Mouse (Mus musculus) embryonic facial prominence, embryonic 13.5 days (tissue): Measurements from ENCODE around the gene Mov10. TPM values are rescaled to one million over a fixed set of nuclear protein-coding genes. Genes with fewer than 3 reads are reported as not detected.

ENCODE experiments used
- ATAC-seq: fragments of 200-750 bp; cut with Nextera tagmentation; 2 replicates; pipeline ENCODE4 v1.8.0; 2017; ENCODE audit warnings: low read depth; ENCODE audit not compliant: insufficient number of reproducible peaks, insufficient read depth, low FRiP score, low TSS enrichment
- H3K27ac ChIP-seq: fragments of 300-500 bp; sonication (generic); 2 replicates; pipeline ENCODE4 v1.5.1; 2015; ENCODE audit warnings: moderate library complexity, mild to moderate bottlenecking, inconsistent platforms
- H3K27me3 ChIP-seq: fragments of 300-500 bp; sonication (generic); 2 replicates; pipeline ENCODE4 v1.6.1; 2015; ENCODE audit warnings: mild to moderate bottlenecking, inconsistent platforms
- H3K36me3 ChIP-seq: fragments of 300-500 bp; sonication (generic); 2 replicates; pipeline ENCODE4 v1.6.1; 2015; ENCODE audit warnings: mild to moderate bottlenecking, inconsistent platforms
- H3K4me1 ChIP-seq: fragments of 300-500 bp; sonication (generic); 2 replicates; pipeline ENCODE4 v1.6.1; 2015; ENCODE audit warnings: inconsistent platforms
- H3K4me2 ChIP-seq: fragments of 300-500 bp; sonication (generic); 2 replicates; pipeline ENCODE4 v1.6.1; 2015; ENCODE audit warnings: moderate library complexity, mild to moderate bottlenecking, inconsistent platforms
- H3K4me3 ChIP-seq: fragments of 300-500 bp; sonication (generic); 2 replicates; pipeline ENCODE4 v1.5.1; 2015; ENCODE audit warnings: mild to moderate bottlenecking, inconsistent platforms
- H3K9ac ChIP-seq: fragments of 300-500 bp; sonication (generic); 2 replicates; pipeline ENCODE4 v1.6.1; 2015; ENCODE audit warnings: mild to moderate bottlenecking, inconsistent platforms
- H3K9me3 ChIP-seq: fragments of 300-500 bp; sonication (generic); 2 replicates; pipeline ENCODE4 v1.6.1; 2016; ENCODE audit warnings: inconsistent platforms
- WGBS: fragments of 180-500 bp; shearing (Covaris S2); methylation state at CpG from one replicate; pipeline ENCODE4 v1.1.7; 2015; ENCODE audit warnings: mixed read lengths; 5-methylcytosine and 5-hydroxymethylcytosine counted together
- polyA plus RNA-seq: library from polyadenylated mRNA; unstranded; fragments of >200 nt; fragmentation: Nextera tagmentation; extraction: Ambion mirVana; gene quantifications from 2 replicates; pipeline ENCODE4 v1.2.1, GENCODE M21; 2015

Mov10 gene
- polyA plus RNA-seq, 1 experiment from 2014 or later = 59.7 TPM

DNA sequence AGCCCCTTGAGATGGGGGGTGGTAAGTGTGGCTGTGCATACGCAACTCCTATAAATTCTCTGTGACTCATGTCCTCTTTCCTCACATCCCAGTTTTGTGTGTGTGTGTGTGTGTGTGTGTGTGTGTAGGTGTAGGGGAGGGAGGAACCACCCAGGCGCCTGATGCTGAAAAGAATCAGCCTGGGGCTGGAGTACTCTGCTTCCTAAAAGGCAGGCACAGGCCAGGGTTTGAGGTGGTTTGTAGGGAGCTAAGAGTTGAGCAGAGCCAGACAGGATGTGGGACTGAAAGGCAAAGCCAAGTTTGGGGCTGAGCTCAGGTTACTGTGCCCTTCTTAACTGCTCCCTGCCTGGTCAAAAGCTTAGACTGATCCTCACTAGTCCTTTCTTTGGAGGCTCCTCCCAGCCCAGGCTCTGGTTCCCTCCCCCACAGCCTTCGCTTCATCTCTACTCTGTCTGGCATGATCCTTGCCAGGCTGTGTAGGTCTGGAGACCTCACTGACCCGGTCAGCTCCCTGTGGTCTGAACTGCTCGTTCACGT, 27.9 kb downstream of the Mov10 start:
- peak overlapping the region; percentile 85 for H3K9ac ChIP-seq
- H3K36me3 ChIP-seq = peaks cover 40% of the 10 kb centered on the region
- H3K4me2 ChIP-seq = peak overlapping the region; percentile 91
- peaks cover 6% of the 10 kb centered on the region for H3K27me3 ChIP-seq
- no peaks in the 10 kb centered on the region for H3K9me3 ChIP-seq
- peaks cover 62% of the 10 kb centered on the region for H3K4me1 ChIP-seq
- WGBS = 5% methylated on average over 6 of the region's 6 CpGs
- peak; percentile 45 for ATAC-seq
- peak overlapping the region; percentile 79 for H3K4me3 ChIP-seq
- peak overlapping the region; percentile 70 for H3K27ac ChIP-seq

DNA sequence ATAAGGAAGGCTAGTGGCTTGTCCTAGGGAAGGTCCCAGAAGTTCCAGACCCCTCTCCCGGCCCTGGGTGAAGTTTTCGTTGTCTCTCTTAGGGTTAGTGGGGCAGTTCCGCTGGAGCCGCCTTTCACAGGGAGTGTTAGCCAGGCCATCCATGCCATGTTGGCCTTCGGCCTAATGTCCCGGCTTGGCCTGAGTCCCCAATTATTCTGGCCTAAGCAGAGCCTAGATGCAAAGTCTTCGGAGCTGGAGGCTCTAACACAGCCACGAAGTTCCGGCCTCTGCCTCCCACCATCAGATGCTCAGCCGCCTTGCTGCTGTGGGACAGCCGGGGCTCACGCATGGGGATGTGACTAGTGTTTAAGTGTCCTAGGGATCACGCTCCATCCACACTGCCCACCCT, 28.5 kb downstream of the Mov10 start:
- WGBS = 13% methylated on average over 13 of the region's 13 CpGs
- H3K4me1 ChIP-seq = peaks cover 56% of the 10 kb centered on the region
- H3K27me3 ChIP-seq = peaks cover 12% of the 10 kb centered on the region
- H3K36me3 ChIP-seq = peaks cover 34% of the 10 kb centered on the region
- no peak for ATAC-seq
- H3K27ac ChIP-seq = peak overlapping the region; percentile 70
- H3K9me3 ChIP-seq = no peaks in the 10 kb centered on the region
- H3K4me3 ChIP-seq = peak overlapping the region; percentile 79
- peak overlapping the region; percentile 85 for H3K9ac ChIP-seq
- peak overlapping the region; percentile 91 for H3K4me2 ChIP-seq

GRCm38 (mm10) chr3:104789312-104789605, 29.1 kb downstream of the Mov10 start:
- peak overlapping the region; percentile 79 for H3K4me3 ChIP-seq
- H3K27me3 ChIP-seq = peaks cover 18% of the 10 kb centered on the region
- 3% methylated on average over 10 of the region's 10 CpGs for WGBS
- H3K9me3 ChIP-seq = no peaks in the 10 kb centered on the region
- H3K36me3 ChIP-seq = peaks cover 29% of the 10 kb centered on the region
- H3K9ac ChIP-seq = peak overlapping the region; percentile 85
- 0 out of 2 replicates have a peak, but pooled peaks have one; percentile 1 for ATAC-seq
- peak overlapping the region; percentile 91 for H3K4me2 ChIP-seq
- H3K27ac ChIP-seq = peak overlapping the region; percentile 70
- H3K4me1 ChIP-seq = peaks cover 50% of the 10 kb centered on the region

DNA sequence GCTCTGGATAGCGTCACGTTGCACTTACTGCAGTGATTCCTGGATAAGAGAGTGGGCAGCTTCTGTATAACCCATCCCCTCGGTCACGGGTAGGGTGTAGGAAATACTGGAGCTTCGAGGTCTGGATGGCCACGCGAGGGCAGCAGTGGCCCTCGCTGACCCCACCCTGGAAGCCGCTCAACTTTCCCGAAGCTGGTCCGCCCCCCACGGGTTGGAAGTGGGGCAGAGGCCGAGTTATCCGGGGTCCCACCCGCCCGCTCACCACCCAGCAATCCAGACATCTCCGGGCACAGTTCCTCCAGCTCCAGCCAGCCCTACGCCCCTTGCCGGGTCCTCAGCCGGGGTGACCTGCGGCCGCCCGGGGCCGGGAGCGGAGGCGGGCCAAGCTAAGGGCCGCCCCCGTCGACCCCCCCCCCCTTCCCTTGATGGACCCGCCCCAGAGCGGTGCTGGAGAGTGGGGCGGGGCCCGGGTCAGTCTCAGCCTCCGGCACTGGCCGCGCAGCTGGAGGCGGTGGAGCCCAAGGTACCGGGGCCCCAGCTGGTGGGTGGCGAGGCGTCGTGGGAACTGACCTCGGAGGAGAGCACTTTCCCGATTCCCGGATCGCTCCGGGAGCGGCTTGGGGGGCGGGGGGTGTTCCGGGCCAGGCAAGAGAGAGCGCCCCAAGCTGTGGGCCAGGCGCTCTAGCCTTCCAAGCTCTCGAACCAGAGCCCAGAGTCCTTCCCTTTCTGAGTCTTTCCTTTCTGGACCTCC, 29.6 kb downstream of the Mov10 start:
- H3K9me3 ChIP-seq = no peaks in the 10 kb centered on the region
- H3K4me1 ChIP-seq = peaks cover 45% of the 10 kb centered on the region
- ATAC-seq = peak; percentile 75
- WGBS = 2% methylated on average over 47 of the region's 52 CpGs
- H3K27me3 ChIP-seq = peaks cover 23% of the 10 kb centered on the region
- H3K27ac ChIP-seq = peak overlapping the region; percentile 70
- peak overlapping the region; percentile 85 for H3K9ac ChIP-seq
- H3K4me3 ChIP-seq = peak overlapping the region; percentile 79
- H3K36me3 ChIP-seq = peaks cover 24% of the 10 kb centered on the region
- H3K4me2 ChIP-seq = peak overlapping the region; percentile 91

- peaks cover 39% of the 10 kb centered on the region for H3K4me1 ChIP-seq
- peaks cover 30% of the 10 kb centered on the region for H3K27me3 ChIP-seq
- peaks cover 17% of the 10 kb centered on the region for H3K36me3 ChIP-seq
- 25% methylated on average over 3 of the region's 3 CpGs for whole genome bisulfite sequencing
- ATAC-seq = no peak
- H3K9ac ChIP-seq = peak within 1 kb of the TSS; percentile 85
- H3K9me3 ChIP-seq = no peaks in the 10 kb centered on the region
- peak within 1 kb of the TSS; percentile 79 for H3K4me3 ChIP-seq
- peak within 1 kb of the TSS; percentile 70 for H3K27ac ChIP-seq
- peak within 1 kb of the TSS; percentile 91 for H3K4me2 ChIP-seq
Measured at GRCm38 (mm10) chr3:104788075-104788474, 30.3 kb downstream of the Mov10 start, which contains the start of gene Rhoc. Gene Rhoc, plus strand, starts transcription at chr3:104788375.

DNA sequence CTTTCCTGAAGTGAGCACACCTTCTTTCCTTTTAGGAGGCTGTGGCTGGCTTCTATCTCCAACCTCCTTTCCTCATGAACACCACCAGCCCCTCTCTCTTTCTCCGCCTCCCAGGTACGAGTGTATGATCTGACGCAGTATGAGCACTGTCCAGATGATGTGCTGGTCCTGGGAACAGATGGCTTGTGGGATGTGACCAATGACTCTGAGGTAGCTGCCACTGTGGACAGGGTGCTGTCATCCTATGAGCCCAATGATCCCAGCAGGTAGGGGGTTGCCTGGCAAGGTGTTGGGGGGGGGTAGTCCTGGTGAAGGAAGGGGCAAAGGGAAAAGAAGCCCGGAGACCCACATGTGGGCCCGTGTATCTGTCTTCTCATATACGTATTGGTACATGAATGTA, 33.1 kb downstream of the Mov10 start:
- Histone ChIP-seq H3K36me3 (no peaks in the 10 kb centered on the region), H3K27me3 (peaks cover 58% of the 10 kb centered on the region), H3K9me3 (no peaks in the 10 kb centered on the region), H3K9ac (no peak overlapping the region), H3K27ac (no peak overlapping the region), H3K4me1 (peaks cover 33% of the 10 kb centered on the region), H3K4me3 (no peak overlapping the region), H3K4me2 (no peak overlapping the region)
- ATAC-seq = no peak
- WGBS = 88% methylated on average over 6 of the region's 6 CpGs

DNA sequence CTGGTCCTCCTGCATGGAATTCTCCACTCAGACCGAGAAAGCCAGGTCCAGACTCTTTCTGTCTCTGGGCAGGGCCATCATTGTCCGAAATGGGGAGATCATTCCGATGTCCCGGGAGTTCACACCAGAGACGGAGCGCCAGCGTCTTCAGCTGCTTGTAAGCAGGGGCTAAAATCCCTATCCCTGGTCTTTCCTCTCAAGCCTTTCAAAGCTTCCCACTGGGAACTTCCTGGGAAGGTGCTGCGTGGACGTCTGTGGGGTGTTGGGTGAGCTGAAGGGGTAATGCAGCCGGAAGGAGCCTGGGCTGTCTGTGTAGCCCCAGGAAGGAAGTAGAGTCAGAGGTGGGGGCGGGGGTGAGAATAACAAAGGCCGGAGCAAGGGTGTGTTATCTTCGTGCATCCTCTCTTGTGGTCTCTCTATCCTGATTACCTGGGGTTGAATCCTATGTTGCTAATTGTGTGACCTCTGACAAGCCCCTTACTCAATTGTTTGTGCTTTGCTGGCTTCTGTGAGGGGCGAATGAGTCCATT, 34.3 kb downstream of the Mov10 start:
- H3K27ac ChIP-seq = no peak overlapping the region
- H3K27me3 ChIP-seq = peaks cover 69% of the 10 kb centered on the region
- H3K4me3 ChIP-seq = no peak overlapping the region
- no peak overlapping the region for H3K4me2 ChIP-seq
- ATAC-seq = no peak
- WGBS = 48% methylated on average over 14 of the region's 14 CpGs
- peaks cover 25% of the 10 kb centered on the region for H3K4me1 ChIP-seq
- no peak overlapping the region for H3K9ac ChIP-seq
- H3K9me3 ChIP-seq = no peaks in the 10 kb centered on the region
- H3K36me3 ChIP-seq = no peaks in the 10 kb centered on the region

- H3K27ac ChIP-seq = no peak overlapping the region
- H3K4me1 ChIP-seq = peaks cover 21% of the 10 kb centered on the region
- H3K4me2 ChIP-seq = peak overlapping the region; percentile 97
- peak overlapping the region; percentile 52; the same call in 1 of the 2 replicates for H3K4me3 ChIP-seq
- H3K27me3 ChIP-seq = peaks cover 88% of the 10 kb centered on the region
- WGBS = 18% methylated on average over 12 of the region's 12 CpGs
- H3K36me3 ChIP-seq = no peaks in the 10 kb centered on the region
- no peaks in the 10 kb centered on the region for H3K9me3 ChIP-seq
- ATAC-seq = no peak
- no peak overlapping the region for H3K9ac ChIP-seq
Measured at GRCm38 (mm10) chr3:104782061-104782681, 36.2 kb downstream of the Mov10 start.

- Histone ChIP-seq H3K9ac (peak within 1 kb of the TSS; percentile 65), H3K4me2 (peak within 1 kb of the TSS; percentile 97), H3K4me3 (peak within 1 kb of the TSS; percentile 52), H3K27ac (no peak within 1 kb of the TSS), H3K27me3 (peaks cover 95% of the 10 kb centered on the region), H3K36me3 (no peaks in the 10 kb centered on the region), H3K9me3 (no peaks in the 10 kb centered on the region), H3K4me1 (peaks cover 21% of the 10 kb centered on the region)
- WGBS = under 1% methylated on average over 26 of the region's 26 CpGs
- ATAC-seq = no peak
Measured at GRCm38 (mm10) chr3:104781471-104781903, 36.9 kb downstream of the Mov10 start, which contains the start of gene Fam19a3. Gene Fam19a3, minus strand, starts transcription at chr3:104781840.

GRCm38 (mm10) chr3:104780561-104781420, 37.6 kb downstream of the Mov10 start, which contains the start of gene Ppm1j:
Gene Ppm1j, plus strand, starts transcription at chr3:104781056.
- Histone ChIP-seq H3K27me3 (peaks cover 99% of the 10 kb centered on the region), H3K4me1 (peaks cover 21% of the 10 kb centered on the region), H3K4me3 (peak within 1 kb of the TSS; percentile 52), H3K9ac (peak within 1 kb of the TSS; percentile 65), H3K9me3 (no peaks in the 10 kb centered on the region), H3K36me3 (no peaks in the 10 kb centered on the region), H3K27ac (no peak within 1 kb of the TSS), H3K4me2 (peak within 1 kb of the TSS; percentile 97)
- ATAC-seq = peak; percentile 45; the same call in 1 of the 2 replicates
- WGBS = under 1% methylated on average over 56 of the region's 56 CpGs

DNA sequence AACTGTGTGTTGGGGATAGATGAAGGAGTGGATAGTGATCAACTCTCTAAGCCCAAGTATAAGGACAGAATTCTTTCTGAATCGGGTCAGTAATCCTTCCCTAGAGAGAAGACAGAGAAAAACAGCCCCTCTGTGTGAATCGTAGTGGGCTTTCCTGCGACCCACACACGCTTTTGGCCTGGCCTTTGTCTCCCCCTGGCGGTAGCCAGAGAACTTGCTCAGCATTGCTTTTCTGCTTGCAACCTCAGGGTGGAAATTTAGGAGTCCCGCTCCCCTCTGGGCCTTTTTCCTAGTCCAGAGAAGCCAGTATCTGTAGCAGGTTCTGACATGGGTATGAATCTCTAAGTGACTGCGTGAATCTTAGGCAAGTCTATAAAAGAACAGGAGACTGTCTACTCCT, 38.4 kb downstream of the Mov10 start:
- Histone ChIP-seq H3K9ac (no peak overlapping the region), H3K27ac (no peak overlapping the region), H3K36me3 (no peaks in the 10 kb centered on the region), H3K27me3 (peaks cover 94% of the 10 kb centered on the region), H3K4me3 (no peak overlapping the region), H3K4me1 (peaks cover 21% of the 10 kb centered on the region), H3K4me2 (no peak overlapping the region), H3K9me3 (no peaks in the 10 kb centered on the region)
- no peak for ATAC-seq
- WGBS = under 1% methylated on average over 7 of the region's 7 CpGs
